Mouse (Mus musculus): ENCODE measurements around the gene Tcn2. TPM values are rescaled to one million over a fixed set of nuclear protein-coding genes. Genes with fewer than 3 reads are reported as not detected.

Tcn2 gene
- polyA plus RNA-seq, 1 experiment from 2014 or later, result 31.1 TPM

DNA sequence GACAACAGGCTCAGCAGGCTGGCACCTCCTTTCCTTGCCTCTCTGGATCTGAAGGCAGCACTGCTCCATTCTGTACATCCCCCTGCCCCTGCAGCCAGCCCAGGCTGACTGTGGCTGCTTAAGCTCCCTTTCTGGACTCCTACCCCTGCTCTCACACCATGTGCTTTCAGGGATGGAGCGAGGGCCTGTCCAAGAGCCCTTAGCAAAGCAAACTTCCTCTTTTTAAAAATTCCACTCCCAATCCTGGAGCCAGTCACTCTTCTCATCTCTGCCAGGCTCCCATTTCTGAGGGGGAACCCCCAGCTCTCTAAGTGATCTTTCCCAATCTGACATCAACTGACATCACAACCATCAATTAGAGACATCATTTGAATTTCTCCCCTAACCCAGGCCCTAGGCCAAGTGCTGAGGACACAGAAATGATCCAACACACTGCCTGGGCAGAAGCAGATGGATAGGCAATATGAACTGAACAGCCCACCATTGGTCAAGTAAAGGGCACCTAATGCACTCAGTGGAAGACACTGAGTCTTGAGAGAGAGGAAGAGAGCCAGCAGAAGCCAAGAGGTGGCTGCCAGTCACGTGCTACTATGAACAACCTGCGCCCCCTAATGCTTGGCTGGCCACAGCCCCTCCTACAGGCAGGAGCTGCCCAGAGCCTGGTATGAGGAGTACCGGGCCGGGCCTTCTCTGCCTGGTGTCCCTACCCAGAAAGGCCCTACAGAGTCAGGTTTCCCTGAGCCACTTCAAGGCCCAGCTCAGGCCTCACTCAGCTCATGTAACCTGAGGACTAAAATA, 21.2 kb downstream of the Tcn2 start:
- Histone ChIP-seq H3K9ac (peak overlapping the region; percentile 49), H3K4me3 (peak overlapping the region; percentile 64), H3K4me2 (peak overlapping the region; percentile 93), H3K27ac (replicated peaks) (no peak overlapping the region), H3K4me1 (replicated peaks) (peaks cover 69% of the 10 kb centered on the region), H3K9me3 (no peaks in the 10 kb centered on the region), H3K27me3 (0 out of 2 replicates have a peak, but pooled peaks cover 8% of the 10 kb centered on the region), H3K36me3 (0 out of 2 replicates have a peak, but pooled peaks cover 10% of the 10 kb centered on the region)
- ATAC-seq (ENCODE audit: low read depth), result no peak
- WGBS, result 69% methylated on average over 5 of the region's 5 CpGs

DNA sequence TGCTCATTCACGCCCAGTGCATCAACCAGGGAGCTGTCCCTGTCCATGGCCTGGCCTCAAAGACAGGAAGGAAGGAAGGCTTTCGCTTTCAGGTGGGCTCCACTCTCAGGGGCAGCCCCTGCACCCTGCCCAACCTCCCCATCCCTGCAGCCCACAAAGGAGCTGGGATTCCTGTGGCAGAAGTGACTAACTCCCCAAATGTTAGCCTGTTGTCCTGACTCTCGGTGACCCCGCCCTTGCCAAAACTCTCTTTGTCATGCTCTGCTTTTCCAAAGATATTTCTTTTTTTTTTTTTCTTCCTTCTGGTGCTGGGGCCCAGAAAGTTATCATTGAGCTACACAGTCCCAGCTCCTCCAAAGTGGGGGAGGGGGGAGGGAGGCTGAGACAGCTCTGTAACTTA, 22.7 kb downstream of the Tcn2 start:
- WGBS, result 86% methylated on average over 4 of the region's 4 CpGs
- H3K9me3 ChIP-seq, result no peaks in the 10 kb centered on the region
- H3K4me1 ChIP-seq (replicated peaks), result peaks cover 64% of the 10 kb centered on the region
- H3K27me3 ChIP-seq, result 0 out of 2 replicates have a peak, but pooled peaks cover 8% of the 10 kb centered on the region
- peak overlapping the region; percentile 20; the same call in 1 of the 2 replicates for H3K4me2 ChIP-seq
- H3K9ac ChIP-seq, result 0 out of 2 replicates have a peak overlapping the region, but pooled peaks have one; percentile 43
- no peak overlapping the region for H3K4me3 ChIP-seq
- peaks cover 20% of the 10 kb centered on the region; the same call in 1 of the 2 replicates for H3K36me3 ChIP-seq
- no peak for ATAC-seq (ENCODE audit: low read depth)
- no peak overlapping the region for H3K27ac ChIP-seq (replicated peaks)

DNA sequence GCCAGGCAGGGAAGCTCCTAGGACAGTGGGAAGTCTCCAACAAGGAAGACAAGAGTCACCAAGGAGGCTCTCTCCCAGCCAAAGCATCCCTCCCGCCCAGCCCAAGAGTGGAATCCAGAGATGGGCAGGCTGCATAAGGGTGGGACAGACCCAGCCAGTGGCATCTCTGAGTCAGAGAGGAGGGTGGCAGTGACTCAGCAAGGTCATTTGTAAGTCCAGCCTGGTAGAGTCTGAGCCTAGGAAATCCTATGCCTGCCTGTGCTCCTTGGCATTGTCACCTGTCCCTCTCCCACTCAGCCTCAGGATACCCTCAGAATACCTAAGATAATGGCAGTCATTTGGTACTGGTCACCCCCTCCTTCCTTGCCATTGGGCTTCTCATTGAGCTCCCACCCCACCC, 26.5 kb downstream of the Tcn2 start:
- no peak overlapping the region for H3K4me3 ChIP-seq

DNA sequence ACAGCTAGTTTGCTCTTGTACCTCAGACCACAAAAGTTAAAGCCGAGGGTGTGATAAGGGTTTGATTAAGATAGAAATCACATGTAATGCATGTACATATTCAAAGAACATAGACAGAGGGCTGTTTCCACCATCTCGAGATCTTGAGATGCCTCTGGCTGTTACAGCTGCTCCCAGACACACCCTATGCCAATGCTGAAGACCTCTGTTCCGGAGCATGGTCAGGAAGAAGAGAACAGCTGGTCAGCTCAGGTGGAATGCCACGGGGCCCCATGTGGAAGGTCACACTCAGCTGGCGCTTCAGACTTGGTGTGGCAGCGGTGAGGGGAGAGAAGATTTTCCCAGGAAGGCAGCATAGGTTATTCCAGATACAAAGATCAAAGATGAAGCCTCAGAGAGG, 27.3 kb downstream of the Tcn2 start:
- Histone ChIP-seq H3K27ac (replicated peaks) (no peak overlapping the region), H3K4me3 (no peak overlapping the region), H3K36me3 (peaks cover 22% of the 10 kb centered on the region; the same call in 1 of the 2 replicates), H3K4me2 (no peak overlapping the region), H3K4me1 (replicated peaks) (peaks cover 21% of the 10 kb centered on the region), H3K9me3 (no peaks in the 10 kb centered on the region), H3K27me3 (no peaks in the 10 kb centered on the region), H3K9ac (no peak overlapping the region)
- no peak for ATAC-seq (ENCODE audit: low read depth)
- 87% methylated on average over 6 of the region's 6 CpGs for WGBS

More for the DNA sequence above, 26.5 kb downstream of the Tcn2 start:
- H3K4me1 ChIP-seq (replicated peaks), result peaks cover 29% of the 10 kb centered on the region
- no peaks in the 10 kb centered on the region for H3K27me3 ChIP-seq
- WGBS, result 89% methylated on average over 1 of the region's 1 CpGs
- no peaks in the 10 kb centered on the region for H3K9me3 ChIP-seq
- H3K9ac ChIP-seq, result no peak overlapping the region
- no peak overlapping the region for H3K4me2 ChIP-seq
- H3K27ac ChIP-seq (replicated peaks), result no peak overlapping the region
- H3K36me3 ChIP-seq, result peaks cover 22% of the 10 kb centered on the region; the same call in 1 of the 2 replicates
- ATAC-seq (ENCODE audit: low read depth), result no peak

DNA sequence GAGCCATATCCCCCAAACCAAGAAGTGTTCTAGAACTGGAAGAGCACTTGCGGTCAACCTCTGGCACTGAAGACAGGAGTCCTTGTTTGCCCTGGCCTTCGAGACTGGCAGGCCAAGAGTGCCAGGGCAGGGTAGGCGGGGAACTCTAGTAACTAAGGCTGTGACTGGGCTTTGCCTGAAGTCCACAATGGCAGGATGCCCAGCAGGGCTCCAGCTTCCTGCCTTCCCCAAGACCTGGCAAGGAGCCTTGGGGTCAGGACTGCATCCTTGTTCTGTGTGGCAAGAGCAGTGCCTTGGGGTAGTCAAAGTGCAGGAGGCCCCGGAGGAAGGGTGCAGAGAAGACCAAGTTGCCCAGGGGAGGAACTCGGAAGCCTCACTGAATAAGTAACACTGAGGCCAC, 28.9 kb downstream of the Tcn2 start:
- H3K4me2 ChIP-seq, result no peak overlapping the region
- ATAC-seq (ENCODE audit: low read depth), result no peak
- no peak overlapping the region for H3K4me3 ChIP-seq
- peaks cover 8% of the 10 kb centered on the region; the same call in 1 of the 2 replicates for H3K4me1 ChIP-seq (replicated peaks)
- H3K9ac ChIP-seq, result no peak overlapping the region
- H3K36me3 ChIP-seq, result peaks cover 35% of the 10 kb centered on the region
- H3K27ac ChIP-seq (replicated peaks), result no peak overlapping the region
- 72% methylated on average over 5 of the region's 5 CpGs for WGBS
- no peaks in the 10 kb centered on the region for H3K9me3 ChIP-seq
- no peaks in the 10 kb centered on the region for H3K27me3 ChIP-seq

DNA sequence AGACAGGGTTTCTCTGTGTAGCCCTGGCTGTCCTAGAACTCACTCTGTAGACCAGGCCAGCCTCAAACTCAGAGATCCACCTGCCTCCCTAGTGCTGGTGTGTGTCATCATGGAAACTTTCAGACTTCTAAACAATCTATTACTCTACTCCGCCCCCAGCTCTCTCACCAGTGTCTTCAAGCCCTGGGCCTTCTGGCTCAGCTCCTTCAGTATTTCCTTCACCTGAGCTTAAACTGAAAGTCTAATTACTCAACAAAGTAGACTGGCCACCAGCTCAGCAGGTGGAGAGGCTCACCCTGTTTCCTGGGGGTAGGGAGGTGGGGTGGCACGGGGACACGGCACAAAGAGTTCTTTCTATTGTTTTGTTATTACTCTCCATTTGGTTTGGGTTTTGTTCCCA, 29.4 kb downstream of the Tcn2 start:
- H3K4me2 ChIP-seq, result no peak overlapping the region
- no peak overlapping the region for H3K9ac ChIP-seq
- H3K9me3 ChIP-seq, result no peaks in the 10 kb centered on the region
- peaks cover 40% of the 10 kb centered on the region for H3K36me3 ChIP-seq
- H3K4me3 ChIP-seq, result no peak overlapping the region
- H3K27me3 ChIP-seq, result no peaks in the 10 kb centered on the region
- WGBS, result 91% methylated on average over 3 of the region's 3 CpGs
- no peak overlapping the region for H3K27ac ChIP-seq (replicated peaks)
- ATAC-seq (ENCODE audit: low read depth), result no peak
- H3K4me1 ChIP-seq (replicated peaks), result peaks cover 6% of the 10 kb centered on the region; the same call in 1 of the 2 replicates

DNA sequence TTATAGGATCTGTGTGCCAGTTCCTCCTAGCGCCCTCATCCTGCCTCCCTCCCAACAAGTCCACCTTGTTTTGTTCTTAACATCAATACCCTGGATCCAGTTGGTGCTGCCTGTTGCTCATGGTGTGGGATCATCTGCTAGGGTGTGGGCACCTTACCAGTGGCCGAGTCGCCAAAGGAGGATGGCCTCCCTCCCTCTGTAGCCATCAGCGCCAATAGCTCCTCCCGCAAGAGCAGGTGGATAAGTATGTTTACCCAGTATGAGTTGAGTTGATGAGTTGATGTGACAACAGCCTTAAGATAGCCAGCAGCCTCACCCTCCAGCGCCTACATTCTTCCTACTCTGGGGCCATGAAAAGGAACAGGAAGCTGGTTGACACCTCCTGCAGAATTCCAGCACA, 31.7 kb downstream of the Tcn2 start:
- no peak for ATAC-seq (ENCODE audit: low read depth)
- H3K9ac ChIP-seq, result no peak overlapping the region
- H3K4me1 ChIP-seq (replicated peaks), result peaks cover 12% of the 10 kb centered on the region; the same call in 1 of the 2 replicates
- H3K27ac ChIP-seq (replicated peaks), result no peak overlapping the region
- no peak overlapping the region for H3K4me2 ChIP-seq
- WGBS, result 88% methylated on average over 6 of the region's 6 CpGs
- H3K9me3 ChIP-seq, result no peaks in the 10 kb centered on the region
- H3K27me3 ChIP-seq, result no peaks in the 10 kb centered on the region
- no peak overlapping the region for H3K4me3 ChIP-seq
- H3K36me3 ChIP-seq, result peaks cover 40% of the 10 kb centered on the region

DNA sequence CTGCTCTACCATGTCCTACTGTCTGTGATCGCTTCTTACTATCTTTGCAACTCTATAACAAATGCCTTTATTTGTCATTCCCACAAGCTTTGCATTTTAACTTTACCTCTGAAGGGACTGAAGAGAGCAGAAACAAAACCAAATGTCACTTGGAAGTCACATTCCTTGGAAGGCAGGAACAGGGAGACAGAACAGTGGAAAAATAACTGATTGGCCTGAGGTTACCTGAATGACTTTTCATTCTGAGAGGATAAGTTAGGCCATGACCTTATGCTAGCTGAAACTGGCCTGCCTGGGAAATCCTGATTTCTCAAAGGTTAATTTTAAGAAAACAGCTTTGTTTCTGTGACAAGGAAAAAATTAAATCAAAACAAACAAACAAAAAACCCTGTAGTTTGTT, 36.0 kb downstream of the Tcn2 start:
- Histone ChIP-seq H3K4me1 (replicated peaks) (peaks cover 24% of the 10 kb centered on the region), H3K27me3 (no peaks in the 10 kb centered on the region), H3K9me3 (no peaks in the 10 kb centered on the region), H3K4me3 (no peak overlapping the region), H3K9ac (no peak overlapping the region), H3K4me2 (no peak overlapping the region), H3K36me3 (peaks cover 28% of the 10 kb centered on the region), H3K27ac (replicated peaks) (no peak overlapping the region)
- WGBS, result 95% methylated on average over 1 of the region's 1 CpGs
- no peak for ATAC-seq (ENCODE audit: low read depth)

DNA sequence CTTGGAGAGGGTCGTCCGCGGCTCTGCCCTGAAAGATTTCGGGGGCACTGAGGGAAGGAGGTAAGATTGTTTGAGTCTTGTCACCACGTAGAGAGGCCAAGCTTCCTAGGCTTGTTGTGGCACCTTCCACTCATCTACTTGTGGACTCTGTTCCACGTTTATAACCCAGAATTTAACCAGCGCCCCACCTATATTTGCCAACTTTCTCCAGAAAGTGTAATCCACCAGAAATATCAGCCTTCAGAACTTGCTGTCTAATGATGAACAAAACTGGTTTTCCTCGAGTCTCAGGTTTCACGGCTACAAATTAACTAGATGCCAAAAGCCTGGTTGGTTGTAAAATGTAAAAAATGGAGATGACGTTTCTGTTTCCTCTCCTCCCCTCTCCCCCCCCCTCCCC, 36.5 kb downstream of the Tcn2 start:
- peak overlapping the region; percentile 78 for H3K9ac ChIP-seq
- H3K27me3 ChIP-seq, result no peaks in the 10 kb centered on the region
- WGBS, result 3% methylated on average over 10 of the region's 10 CpGs
- H3K4me3 ChIP-seq, result peak overlapping the region; percentile 57
- H3K27ac ChIP-seq (replicated peaks), result peak overlapping the region; percentile 80
- peaks cover 28% of the 10 kb centered on the region for H3K36me3 ChIP-seq
- no peaks in the 10 kb centered on the region for H3K9me3 ChIP-seq
- no peak; the same call in 1 of the 2 replicates for ATAC-seq (ENCODE audit: low read depth)
- peaks cover 24% of the 10 kb centered on the region for H3K4me1 ChIP-seq (replicated peaks)
- peak overlapping the region; percentile 81 for H3K4me2 ChIP-seq

DNA sequence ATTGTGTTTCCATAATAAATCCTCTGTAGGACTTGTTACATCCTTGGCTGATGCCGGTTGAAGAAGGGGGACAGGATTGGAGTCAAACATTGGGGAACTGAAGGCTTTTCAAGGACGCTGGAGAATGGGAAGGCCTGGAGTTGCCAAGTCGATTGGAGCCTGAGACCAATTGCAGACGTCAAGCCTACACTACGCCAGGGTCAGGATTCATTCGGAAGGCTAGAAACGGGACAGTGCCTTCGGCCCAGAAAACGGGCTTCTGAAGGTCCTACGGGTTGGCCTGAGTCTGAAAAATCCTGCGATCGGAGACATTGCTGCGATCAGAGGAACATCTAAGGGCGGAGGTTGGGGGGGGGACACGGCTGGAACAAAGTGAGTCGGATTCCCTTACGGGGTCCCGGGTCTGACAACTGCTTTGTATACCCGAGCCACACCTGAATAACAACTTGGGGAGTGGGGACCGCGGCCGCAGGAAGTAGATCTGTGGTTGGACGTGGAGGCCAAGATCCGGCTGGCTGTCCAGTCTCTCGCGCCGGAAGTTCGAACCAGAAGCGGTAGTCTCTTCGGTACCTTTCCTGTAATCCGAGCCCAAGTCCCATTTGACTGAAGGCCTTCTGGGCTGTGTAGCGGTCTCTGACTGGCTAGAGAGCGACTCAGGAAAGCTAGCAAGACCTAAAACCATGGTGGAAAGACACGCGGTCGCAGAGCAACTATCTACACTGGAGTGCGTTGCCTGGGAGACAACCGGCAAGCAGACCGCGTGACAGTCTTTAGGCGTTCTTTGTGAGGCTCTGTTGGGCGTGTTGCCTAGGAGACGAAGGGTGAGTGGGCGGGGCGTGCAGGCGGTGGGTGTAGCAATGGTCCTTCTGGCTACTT, 37.3 kb downstream of the Tcn2 start, which contains the start of the genes 4921536K21Rik and Dusp18:
4921536K21Rik (minus strand) TSS at position 693 of the 876 bp plus-strand sequence.
Dusp18 (plus strand) TSS at position 835 of the 876 bp plus-strand sequence.
- WGBS, result 2% methylated on average over 46 of the region's 46 CpGs
- Histone ChIP-seq H3K4me1 (replicated peaks) (peaks cover 24% of the 10 kb centered on the region), H3K27me3 (no peaks in the 10 kb centered on the region), H3K36me3 (peaks cover 28% of the 10 kb centered on the region), H3K27ac (replicated peaks) (peak within 1 kb of the TSS; percentile 80), H3K9ac (peak within 1 kb of the TSS; percentile 78), H3K4me2 (peak within 1 kb of the TSS; percentile 81), H3K9me3 (no peaks in the 10 kb centered on the region), H3K4me3 (peak within 1 kb of the TSS; percentile 57)
- peak; percentile 99 for ATAC-seq (ENCODE audit: low read depth)

DNA sequence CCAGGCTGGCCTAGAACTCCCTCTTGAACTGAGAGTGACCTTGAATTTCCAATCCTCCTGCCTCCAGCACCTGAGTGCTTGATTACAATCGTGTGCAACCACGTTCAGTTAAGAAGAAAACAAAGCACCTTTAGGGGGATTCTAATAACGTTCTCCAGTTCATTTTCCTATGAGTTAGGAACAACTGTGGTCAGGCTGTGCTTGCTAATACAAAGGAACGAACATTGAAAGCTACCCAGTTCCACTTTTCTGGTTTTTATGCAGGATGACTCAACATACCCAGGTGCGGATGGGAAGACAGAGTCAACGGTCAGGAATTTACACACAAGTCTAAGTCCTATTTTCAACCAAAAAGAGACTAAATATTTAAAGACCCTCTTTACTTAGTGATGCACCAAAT, 38.0 kb downstream of the Tcn2 start:
- ATAC-seq (ENCODE audit: low read depth), result no peak
- Histone ChIP-seq H3K4me3 (0 out of 2 replicates have a peak overlapping the region, but pooled peaks have one; percentile 57), H3K9me3 (no peaks in the 10 kb centered on the region), H3K4me2 (peak overlapping the region; percentile 81), H3K9ac (no peak overlapping the region), H3K4me1 (replicated peaks) (peaks cover 21% of the 10 kb centered on the region), H3K27me3 (no peaks in the 10 kb centered on the region), H3K27ac (replicated peaks) (no peak overlapping the region), H3K36me3 (peaks cover 25% of the 10 kb centered on the region)
- WGBS, result 81% methylated on average over 6 of the region's 6 CpGs

DNA sequence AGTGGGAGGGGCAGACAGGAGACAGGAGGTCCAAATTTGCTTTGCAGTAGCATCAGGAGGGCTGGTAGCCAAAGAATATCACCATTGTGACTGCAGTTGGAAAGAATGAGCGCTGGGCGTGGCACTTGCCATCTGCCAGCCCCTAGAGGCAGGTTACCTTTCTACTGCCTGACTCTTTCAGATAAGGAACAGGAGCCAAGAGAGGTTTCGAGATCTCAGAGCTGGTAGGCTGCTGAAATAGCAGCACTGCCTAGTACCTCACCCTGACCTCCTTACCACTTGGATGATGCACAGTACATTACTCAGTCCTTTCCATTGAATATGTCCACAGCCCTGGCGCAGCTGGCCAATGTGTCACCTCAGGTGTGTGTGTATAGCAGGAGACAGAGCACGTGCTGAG, 44.6 kb downstream of the Tcn2 start:
- WGBS, result 66% methylated on average over 5 of the region's 5 CpGs
- no peaks in the 10 kb centered on the region for H3K9me3 ChIP-seq
- no peak for ATAC-seq (ENCODE audit: low read depth)
- H3K27ac ChIP-seq (replicated peaks), result no peak overlapping the region
- peaks cover 7% of the 10 kb centered on the region for H3K4me1 ChIP-seq (replicated peaks)
- no peaks in the 10 kb centered on the region for H3K36me3 ChIP-seq
- no peak overlapping the region for H3K4me3 ChIP-seq
- H3K9ac ChIP-seq, result no peak overlapping the region
- no peak overlapping the region for H3K4me2 ChIP-seq
- no peaks in the 10 kb centered on the region for H3K27me3 ChIP-seq
